Mouse (Mus musculus): ENCODE measurements at regions not wholly inside any gene's neighbourhood (a gene's known extent, or its start where the extent isn't known, plus 50 kb on each side); places are given as distances from the start of the nearest gene placed in this dataset.

DNA sequence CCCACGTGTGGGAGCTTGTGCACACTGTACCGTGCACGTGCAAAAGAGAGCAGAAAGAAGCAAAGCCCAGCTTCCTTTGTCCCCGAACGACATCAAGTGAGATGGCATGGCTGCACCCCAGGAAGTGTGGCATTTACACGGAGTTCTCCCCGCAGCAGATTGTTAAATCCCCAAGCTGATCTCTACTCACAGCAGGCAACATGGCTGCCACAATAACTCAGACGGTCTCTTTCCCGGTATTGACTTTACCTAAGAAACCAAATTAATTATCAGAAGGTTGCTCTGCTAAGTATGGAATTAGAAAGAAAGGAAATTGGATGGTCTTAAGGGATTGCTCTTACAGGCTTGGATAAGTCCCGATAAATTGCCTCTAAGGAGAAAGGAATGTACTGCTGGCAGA, 241.4 kb downstream of the Gm11011 start:
- H3K9me3 ChIP-seq (replicated peaks; ENCODE audit: insufficient read depth, low read length), result no peaks in the 10 kb centered on the region
- H3K27me3 ChIP-seq (ENCODE audit: control insufficient read depth in 1 of 2, insufficient read depth in 2 of 2, low read length in 2 of 2), result no peaks in the 10 kb centered on the region
- H3K36me3 ChIP-seq (ENCODE audit: control insufficient read depth in 1 of 2, insufficient read depth in 2 of 2, low read length in 2 of 2), result no peaks in the 10 kb centered on the region

DNA sequence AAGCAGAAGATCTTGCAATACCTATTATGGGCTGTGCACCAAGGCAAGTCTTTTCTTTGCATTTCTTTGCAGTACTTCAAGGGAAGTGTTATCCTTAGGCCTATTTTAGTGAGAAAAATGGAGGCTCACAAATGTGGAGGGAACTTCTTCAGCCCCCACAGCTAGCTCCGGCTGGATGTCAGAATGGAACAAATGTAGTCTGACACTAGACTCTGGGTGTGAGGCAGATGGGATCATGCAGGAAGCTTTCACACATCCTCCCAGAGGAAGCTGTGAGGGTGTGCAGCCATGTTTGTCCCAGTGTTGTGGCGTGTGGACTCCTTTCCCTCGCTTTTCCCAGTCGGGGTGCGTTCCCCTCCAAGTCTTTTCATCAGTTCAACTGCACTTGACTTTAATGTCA, 268.0 kb downstream of the Gm11011 start:
- no peaks in the 10 kb centered on the region for H3K9me3 ChIP-seq (replicated peaks; ENCODE audit: insufficient read depth, low read length)
- TF ChIP-seq TAL1 (IDR thresholded peaks at IDR 0.05; ENCODE audit: low read length) (no peak), NRF1 (IDR thresholded peaks at IDR 0.05; ENCODE audit: insufficient read depth, low read depth, low read length, poor library complexity, severe bottlenecking) (no peak), MYB (IDR thresholded peaks at IDR 0.05; ENCODE audit: low read depth, low read length) (no peak), MAFK (IDR thresholded peaks at IDR 0.05; ENCODE audit: borderline replicate concordance, low read depth, low read length) (no peak), RCOR1 (IDR thresholded peaks at IDR 0.05; ENCODE audit: low read depth, low read length) (no peak), CHD1 (IDR thresholded peaks at IDR 0.05; ENCODE audit: low read depth, low read length) (no peak), TCF12 (IDR thresholded peaks at IDR 0.05; ENCODE audit: low read depth, low read length) (no peak), JUND (IDR thresholded peaks at IDR 0.05; ENCODE audit: low read depth, low read length) (no peak), ETS1 (IDR thresholded peaks at IDR 0.05; ENCODE audit: low read depth, low read length) (no peak), ZMIZ1 (IDR thresholded peaks at IDR 0.05; ENCODE audit: low read depth, low read length) (no peak), SIN3A (IDR thresholded peaks at IDR 0.05; ENCODE audit: low read length) (no peak), USF1 (IDR thresholded peaks at IDR 0.05; ENCODE audit: low read depth, low read length) (no peak), ZKSCAN1 (IDR thresholded peaks at IDR 0.05; ENCODE audit: low read depth, low read length) (no peak), ZNF384 (IDR thresholded peaks at IDR 0.05; ENCODE audit: low read depth, low read length) (no peak), MAZ (IDR thresholded peaks at IDR 0.05; ENCODE audit: low read depth, low read length) (no peak), POLR2AphosphoS5 (IDR thresholded peaks at IDR 0.05; ENCODE audit: borderline replicate concordance, low read depth, low read length) (no peak), SMC3 (IDR thresholded peaks at IDR 0.05; ENCODE audit: low read depth, low read length) (no peak), CTCF (IDR thresholded peaks at IDR 0.05 in 2 of 3, conservative IDR thresholded peaks at IDR 0.05 in 1 of 3; ENCODE audit: control insufficient read depth in 1 of 3, insufficient read depth in 1 of 3, low read depth in 2 of 3, low read length in 3 of 3, poor library complexity in 1 of 3, severe bottlenecking in 1 of 3) (no peak), MEF2A (IDR thresholded peaks at IDR 0.05; ENCODE audit: extremely low read depth, insufficient replicate concordance, low read depth, low read length, poor library complexity, severe bottlenecking) (no peak), GABPA (IDR thresholded peaks at IDR 0.05; ENCODE audit: low read depth, low read length) (no peak)

More for the DNA sequence above, 241.4 kb downstream of the Gm11011 start:
- Histone ChIP-seq H3K4me3 (ENCODE audit: control insufficient read depth in 1 of 2, insufficient read depth in 1 of 2, low read depth in 2 of 2, low read length in 2 of 2) (no peak overlapping the region), H3K4me1 (ENCODE audit: control insufficient read depth in 1 of 2, insufficient read depth in 2 of 2, low read length in 2 of 2) (no peaks in the 10 kb centered on the region), H3K27ac (ENCODE audit: control insufficient read depth, low read depth, low read length) (no peak overlapping the region), H3K79me2 (ENCODE audit: control insufficient read depth, insufficient read depth, low read length, poor library complexity) (no peaks in the 10 kb centered on the region), H3K9ac (ENCODE audit: control insufficient read depth, low read depth, low read length, poor library complexity, severe bottlenecking) (no peak overlapping the region)
- TF ChIP-seq POLR2AphosphoS2 (IDR thresholded peaks at IDR 0.05; ENCODE audit: low read length) (no peak), BHLHE40 (IDR thresholded peaks at IDR 0.05; ENCODE audit: borderline replicate concordance, low read depth, low read length) (no peak), SIN3A (IDR thresholded peaks at IDR 0.05; ENCODE audit: low read length) (no peak), TCF12 (IDR thresholded peaks at IDR 0.05; ENCODE audit: low read depth, low read length) (no peak), ZNF384 (IDR thresholded peaks at IDR 0.05; ENCODE audit: low read depth, low read length) (no peak), TBP (IDR thresholded peaks at IDR 0.05; ENCODE audit: low read depth, low read length) (no peak), MXI1 (IDR thresholded peaks at IDR 0.05; ENCODE audit: low read depth, low read length) (no peak), UBTF (IDR thresholded peaks at IDR 0.05; ENCODE audit: borderline replicate concordance, insufficient read depth, low read depth, low read length) (no peak), RCOR1 (IDR thresholded peaks at IDR 0.05; ENCODE audit: low read depth, low read length) (no peak), GABPA (IDR thresholded peaks at IDR 0.05; ENCODE audit: low read depth, low read length) (no peak), RAD21 (IDR thresholded peaks at IDR 0.05; ENCODE audit: low read depth, low read length) (no peak)
- DNase-seq (ENCODE audit: low read depth, low spot score), result no peak

More for the DNA sequence above, 268.0 kb downstream of the Gm11011 start:
- H3K79me2 ChIP-seq (ENCODE audit: control insufficient read depth, insufficient read depth, low read length, poor library complexity), result no peaks in the 10 kb centered on the region
- no peak overlapping the region for H3K27ac ChIP-seq (ENCODE audit: control insufficient read depth, low read depth, low read length)
- no peaks in the 10 kb centered on the region for H3K27me3 ChIP-seq (ENCODE audit: control insufficient read depth in 1 of 2, insufficient read depth in 2 of 2, low read length in 2 of 2)
- DNase-seq (ENCODE audit: low read depth, low spot score), result no peak
- H3K4me1 ChIP-seq (ENCODE audit: control insufficient read depth in 1 of 2, insufficient read depth in 2 of 2, low read length in 2 of 2), result no peaks in the 10 kb centered on the region
- no peak overlapping the region for H3K9ac ChIP-seq (ENCODE audit: control insufficient read depth, low read depth, low read length, poor library complexity, severe bottlenecking)
- H3K36me3 ChIP-seq (ENCODE audit: control insufficient read depth in 1 of 2, insufficient read depth in 2 of 2, low read length in 2 of 2), result no peaks in the 10 kb centered on the region
- H3K4me3 ChIP-seq (ENCODE audit: control insufficient read depth in 1 of 2, insufficient read depth in 1 of 2, low read depth in 2 of 2, low read length in 2 of 2), result no peak overlapping the region

All from MEL (cell line).